Mouse (Mus musculus) olfactory bulb, adult 2 months (tissue): ENCODE results near the gene Ap5s1.

Experiments
- CTCF ChIP-seq: fragments of 200-500 bp; IDR thresholded peaks from 2 replicates; pipeline ENCODE4 v1.5.1; 2012; ENCODE audit warnings: low read depth, mild to moderate bottlenecking, low read length, moderate library complexity; ENCODE audit not compliant: insufficient read depth
- POLR2A ChIP-seq: fragments of 200-500 bp; IDR thresholded peaks from 2 replicates; pipeline ENCODE4 v1.6.1; 2012; ENCODE audit warnings: mild to moderate bottlenecking, low read depth, low read length, moderate library complexity; ENCODE audit not compliant: insufficient read depth

- TF ChIP-seq POLR2A (no peak), CTCF (no peak)
Observed at GRCm38 (mm10) chr2:131209125-131209795, 2.4 kb downstream of the Ap5s1 start.
